Mouse (Mus musculus): Measurements from ENCODE around the gene Ngrn. TPM values are rescaled to one million over a fixed set of nuclear protein-coding genes. Genes with fewer than 3 reads are reported as not detected.

The Ngrn gene
- polyA plus RNA-seq, 1 experiment: 26.8 TPM

- Histone ChIP-seq H3K4me3 (replicated peaks; ENCODE audit: control insufficient read depth, low read depth, low read length) (no peak overlapping the region), H3K27ac (ENCODE audit: control insufficient read depth, insufficient read depth, low read depth, low read length, poor library complexity) (no peak overlapping the region), H3K4me1 (ENCODE audit: control insufficient read depth, insufficient read depth, low read length) (no peaks in the 10 kb centered on the region; the same call in 1 of the 2 replicates)
- TF ChIP-seq CTCF (IDR thresholded peaks at IDR 0.05; ENCODE audit: control insufficient read depth, insufficient read depth, low read length): no peak
- no peak for TF ChIP-seq POLR2A (IDR thresholded peaks at IDR 0.05; ENCODE audit: borderline replicate concordance, control insufficient read depth, low read depth, low read length)
- 81% methylated on average over 1 of the region's 1 CpGs for WGBS
Observed at GRCm38 (mm10) chr7:80267764-80268163, 6.7 kb downstream of the Ngrn start.

- H3K27ac ChIP-seq (ENCODE audit: control insufficient read depth, insufficient read depth, low read depth, low read length, poor library complexity): peak within 1 kb of the TSS; percentile 37; the same call in 1 of the 2 replicates
- whole genome bisulfite sequencing: 3% methylated on average over 21 of the region's 21 CpGs
- TF ChIP-seq POLR2A (IDR thresholded peaks at IDR 0.05; ENCODE audit: borderline replicate concordance, control insufficient read depth, low read depth, low read length) (peak; percentile 64; the same call in 1 of the 2 replicates), CTCF (IDR thresholded peaks at IDR 0.05; ENCODE audit: control insufficient read depth, insufficient read depth, low read length) (no peak)
- H3K4me1 ChIP-seq (ENCODE audit: control insufficient read depth, insufficient read depth, low read length): no peaks in the 10 kb centered on the region; the same call in 1 of the 2 replicates
- peak within 1 kb of the TSS; percentile 75 for H3K4me3 ChIP-seq (replicated peaks; ENCODE audit: control insufficient read depth, low read depth, low read length)
Observed at GRCm38 (mm10) chr7:80268897-80269750, 8.1 kb downstream of the Ngrn start, which contains the start of gene Vps33b. Vps33b (plus strand) TSS chr7:80269649.

- peak overlapping the region; percentile 75 for H3K4me3 ChIP-seq (replicated peaks; ENCODE audit: control insufficient read depth, low read depth, low read length)
- TF ChIP-seq CTCF (IDR thresholded peaks at IDR 0.05; ENCODE audit: control insufficient read depth, insufficient read depth, low read length) (no peak), POLR2A (IDR thresholded peaks at IDR 0.05; ENCODE audit: borderline replicate concordance, control insufficient read depth, low read depth, low read length) (0 out of 2 replicates have a peak, but pooled peaks have one; percentile 3)
- under 1% methylated on average over 23 of the region's 23 CpGs for WGBS
- no peaks in the 10 kb centered on the region; the same call in 1 of the 2 replicates for H3K4me1 ChIP-seq (ENCODE audit: control insufficient read depth, insufficient read depth, low read length)
- H3K27ac ChIP-seq (ENCODE audit: control insufficient read depth, insufficient read depth, low read depth, low read length, poor library complexity): peak overlapping the region; percentile 37; the same call in 1 of the 2 replicates
Observed at GRCm38 (mm10) chr7:80269751-80270255, 8.8 kb downstream of the Ngrn start.

- TF ChIP-seq POLR2A (IDR thresholded peaks at IDR 0.05; ENCODE audit: borderline replicate concordance, control insufficient read depth, low read depth, low read length) (no peak), CTCF (IDR thresholded peaks at IDR 0.05; ENCODE audit: control insufficient read depth, insufficient read depth, low read length) (no peak)
- WGBS: 89% methylated on average over 2 of the region's 2 CpGs
- H3K4me1 ChIP-seq (ENCODE audit: control insufficient read depth, insufficient read depth, low read length): no peaks in the 10 kb centered on the region; the same call in 1 of the 2 replicates
- no peak overlapping the region for H3K27ac ChIP-seq (ENCODE audit: control insufficient read depth, insufficient read depth, low read depth, low read length, poor library complexity)
- H3K4me3 ChIP-seq (replicated peaks; ENCODE audit: control insufficient read depth, low read depth, low read length): no peak overlapping the region
Observed at GRCm38 (mm10) chr7:80273456-80273855, 12.4 kb downstream of the Ngrn start.

DNA sequence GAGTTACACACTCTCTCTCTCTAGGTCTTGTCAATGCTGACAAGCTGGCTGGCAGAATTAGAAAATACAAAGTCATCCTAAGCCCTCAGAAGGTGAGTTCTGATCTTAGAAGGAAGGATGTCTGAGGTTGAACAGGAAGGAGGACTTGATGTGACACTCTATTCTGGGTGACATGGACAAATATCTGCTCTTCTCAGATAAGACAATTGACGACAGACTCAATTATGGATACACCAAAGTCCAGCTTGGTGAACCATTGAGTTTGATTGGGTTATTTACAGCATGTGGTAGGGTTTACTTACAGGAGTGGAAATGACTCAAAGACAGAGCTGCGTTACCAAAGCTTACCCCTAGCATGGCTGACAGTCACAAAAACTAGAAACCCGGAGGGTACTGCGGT, 15.4 kb downstream of the Ngrn start:
- 81% methylated on average over 4 of the region's 4 CpGs for WGBS
- H3K27ac ChIP-seq (ENCODE audit: control insufficient read depth, insufficient read depth, low read depth, low read length, poor library complexity): no peak overlapping the region
- no peaks in the 10 kb centered on the region for H3K4me1 ChIP-seq (ENCODE audit: control insufficient read depth, insufficient read depth, low read length)
- TF ChIP-seq CTCF (IDR thresholded peaks at IDR 0.05; ENCODE audit: control insufficient read depth, insufficient read depth, low read length) (no peak), POLR2A (IDR thresholded peaks at IDR 0.05; ENCODE audit: borderline replicate concordance, control insufficient read depth, low read depth, low read length) (no peak)
- H3K4me3 ChIP-seq (replicated peaks; ENCODE audit: control insufficient read depth, low read depth, low read length): no peak overlapping the region

DNA sequence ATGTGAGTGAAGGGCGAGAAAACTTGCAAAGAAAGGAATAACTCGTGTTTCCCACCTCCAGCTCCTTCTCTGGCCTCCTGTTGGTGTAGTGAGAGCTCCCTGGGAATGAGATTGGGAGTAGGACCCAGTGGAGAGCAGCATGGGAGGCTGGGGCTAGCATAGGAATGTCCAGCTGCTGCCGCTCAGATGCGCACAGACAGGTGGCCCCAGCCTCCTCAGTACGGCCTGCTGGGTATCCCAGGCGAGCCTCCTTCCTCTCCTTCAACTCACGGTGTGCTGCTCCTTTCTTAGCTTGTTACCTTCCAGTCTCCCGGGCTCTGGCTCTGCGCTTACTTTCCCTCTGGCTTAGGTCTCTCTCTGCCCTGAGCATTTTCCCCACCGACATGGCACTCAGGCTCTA, 19.0 kb downstream of the Ngrn start:
- H3K27ac ChIP-seq (ENCODE audit: control insufficient read depth, insufficient read depth, low read depth, low read length, poor library complexity): no peak overlapping the region
- H3K4me3 ChIP-seq (replicated peaks; ENCODE audit: control insufficient read depth, low read depth, low read length): no peak overlapping the region
- no peak for TF ChIP-seq CTCF (IDR thresholded peaks at IDR 0.05; ENCODE audit: control insufficient read depth, insufficient read depth, low read length)
- H3K4me1 ChIP-seq (ENCODE audit: control insufficient read depth, insufficient read depth, low read length): no peaks in the 10 kb centered on the region
- 88% methylated on average over 10 of the region's 10 CpGs for WGBS

DNA sequence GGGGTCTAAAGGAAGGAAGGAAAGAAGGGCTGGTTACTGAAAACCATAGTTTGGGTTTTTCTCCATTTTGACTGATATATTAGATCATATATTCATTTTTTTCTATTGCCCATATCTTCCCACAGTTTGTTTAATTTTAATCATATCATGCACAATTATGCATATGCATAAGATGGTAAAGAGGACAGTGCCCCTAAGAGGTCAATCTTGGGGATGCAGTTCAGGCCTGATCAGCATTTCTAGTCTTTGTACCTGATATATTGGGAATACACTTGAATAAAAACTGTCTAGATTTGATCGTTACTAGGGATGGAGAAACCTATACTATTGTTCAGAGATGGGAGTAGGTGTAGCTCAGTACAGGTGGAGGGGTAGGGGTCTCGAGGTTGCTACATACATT, 20.0 kb downstream of the Ngrn start:
- WGBS: 87% methylated on average over 2 of the region's 2 CpGs
- H3K27ac ChIP-seq (ENCODE audit: control insufficient read depth, insufficient read depth, low read depth, low read length, poor library complexity): no peak overlapping the region
- no peak overlapping the region for H3K4me3 ChIP-seq (replicated peaks; ENCODE audit: control insufficient read depth, low read depth, low read length)
- TF ChIP-seq POLR2A (IDR thresholded peaks at IDR 0.05; ENCODE audit: borderline replicate concordance, control insufficient read depth, low read depth, low read length): no peak
- no peak for TF ChIP-seq CTCF (IDR thresholded peaks at IDR 0.05; ENCODE audit: control insufficient read depth, insufficient read depth, low read length)
- no peaks in the 10 kb centered on the region for H3K4me1 ChIP-seq (ENCODE audit: control insufficient read depth, insufficient read depth, low read length)

GRCm38 (mm10) chr7:80281646-80282045, 20.6 kb downstream of the Ngrn start:
- WGBS: 75% methylated on average over 3 of the region's 3 CpGs
- no peak overlapping the region for H3K4me3 ChIP-seq (replicated peaks; ENCODE audit: control insufficient read depth, low read depth, low read length)
- H3K4me1 ChIP-seq (ENCODE audit: control insufficient read depth, insufficient read depth, low read length): no peaks in the 10 kb centered on the region
- no peak overlapping the region for H3K27ac ChIP-seq (ENCODE audit: control insufficient read depth, insufficient read depth, low read depth, low read length, poor library complexity)
- TF ChIP-seq CTCF (IDR thresholded peaks at IDR 0.05; ENCODE audit: control insufficient read depth, insufficient read depth, low read length) (no peak), POLR2A (IDR thresholded peaks at IDR 0.05; ENCODE audit: borderline replicate concordance, control insufficient read depth, low read depth, low read length) (no peak)
